Mouse (Mus musculus) hindbrain, embryonic 13.5 days (tissue): ENCODE data around the gene Cstf3. TPM values are rescaled to one million over a fixed set of nuclear protein-coding genes. Genes with fewer than 3 reads are reported as not detected.

Experiments used
- polyA plus RNA-seq: library from polyadenylated mRNA; unstranded; fragments of >200 nt; fragmentation: Nextera tagmentation; extraction: Ambion mirVana; gene quantifications from 2 replicates; pipeline ENCODE4 v1.2.1, GENCODE M21; 2015

The Cstf3 gene
- polyA plus RNA-seq, 1 experiment from 2014 or later = 106 TPM

Other genes starting within 250 kb of the Cstf3 start
- 6.8 and 7.3 TPM in 2 replicates for gene D430041D05Rik, start 179.5 kb upstream of the Cstf3 start, polyA plus RNA-seq
- 6.0 and 6.6 TPM in 2 replicates for gene Hipk3, start 96.1 kb upstream of the Cstf3 start, polyA plus RNA-seq
- gene Tcp11l1, start 121.6 kb downstream of the Cstf3 start, polyA plus RNA-seq = 70.5 and 75.1 TPM in 2 replicates
- not detected in 2 replicates for gene Pin1rt1, start 125.9 kb downstream of the Cstf3 start, polyA plus RNA-seq
- gene Depdc7, start 152.4 kb downstream of the Cstf3 start, polyA plus RNA-seq = 0.91 and 1.5 TPM in 2 replicates
- 7.5 and 7.6 TPM in 2 replicates for gene Qser1, start 226.2 kb downstream of the Cstf3 start, polyA plus RNA-seq